Mouse (Mus musculus): ENCODE results near the gene Orc1. TPM values are rescaled to one million over a fixed set of nuclear protein-coding genes. Genes with fewer than 3 reads are reported as not detected.
A peak's percentile ranks its signal among the peaks of the same experiment; 100 is the strongest.

The Orc1 gene
- polyA plus RNA-seq, 1 experiment from 2014 or later: 14.3 TPM

DNA sequence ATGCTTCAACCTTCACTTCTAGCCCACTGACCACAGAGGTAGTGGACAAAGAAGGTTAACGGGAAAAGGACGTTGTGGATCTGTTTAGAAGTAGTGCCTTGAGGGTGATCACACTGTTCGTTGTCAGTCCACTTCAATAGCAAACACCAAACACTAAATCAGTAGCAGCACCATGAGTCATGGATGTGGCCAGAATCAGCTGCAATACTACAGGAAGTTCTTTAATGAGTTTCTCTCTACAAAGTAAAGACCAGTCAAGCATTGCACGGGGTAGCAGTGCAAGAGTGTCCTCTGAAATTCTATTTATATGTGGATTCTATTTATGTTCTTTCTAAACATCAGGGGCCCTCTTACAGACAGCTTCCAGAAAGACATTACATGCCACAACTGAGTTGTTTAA is 19.1 kb downstream of the Orc1 start:
- no peak overlapping the region for H3K4me2 ChIP-seq
- TF ChIP-seq CTCF (IDR thresholded peaks at IDR 0.05; ENCODE audit: low read depth): no peak
- no peak overlapping the region for H3K9ac ChIP-seq
- H3K27me3 ChIP-seq (ENCODE audit: insufficient read depth, low read length): no peaks in the 10 kb centered on the region
- H3K27ac ChIP-seq (ENCODE audit: low read depth): no peak overlapping the region
- WGBS: 78% methylated on average over 4 of the region's 4 CpGs
- H3K4me3 ChIP-seq (ENCODE audit: low read depth, low read length): no peak overlapping the region
- DNase-seq (no peak), ATAC-seq (ENCODE audit: insufficient read depth) (no peak)
- H3K4me1 ChIP-seq (ENCODE audit: insufficient read depth): no peaks in the 10 kb centered on the region
- H3K36me3 ChIP-seq (ENCODE audit: insufficient read depth): peaks cover 36% of the 10 kb centered on the region
- H3K9me3 ChIP-seq (ENCODE audit: low read depth, low read length): no peaks in the 10 kb centered on the region; the same call in 1 of the 2 replicates

DNA sequence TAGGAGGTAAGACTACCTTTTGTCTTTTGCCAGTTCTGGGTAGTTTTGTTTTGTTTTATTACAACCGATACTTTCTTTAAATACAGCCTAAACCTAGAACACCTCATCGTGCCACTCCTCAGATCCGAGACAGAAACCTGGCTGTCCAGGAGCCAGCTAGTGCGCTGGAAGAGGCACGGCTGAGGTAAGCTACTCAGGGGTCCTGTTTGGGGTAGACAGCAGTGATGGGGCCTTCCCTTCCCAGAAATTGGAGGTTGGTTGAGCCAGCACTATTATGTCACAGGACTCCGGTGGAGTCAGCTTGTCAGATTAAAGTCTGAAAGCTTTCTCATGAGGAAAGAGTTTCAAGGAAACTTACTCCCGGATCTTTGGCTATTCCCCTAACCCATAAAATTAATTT is 22.6 kb downstream of the Orc1 start:
- Histone ChIP-seq H3K36me3 (ENCODE audit: insufficient read depth) (peaks cover 62% of the 10 kb centered on the region), H3K27ac (ENCODE audit: low read depth) (no peak overlapping the region), H3K9me3 (ENCODE audit: low read depth, low read length) (no peaks in the 10 kb centered on the region; the same call in 1 of the 2 replicates), H3K4me1 (ENCODE audit: insufficient read depth) (no peaks in the 10 kb centered on the region), H3K4me3 (ENCODE audit: low read depth, low read length) (no peak overlapping the region), H3K4me2 (no peak overlapping the region), H3K27me3 (ENCODE audit: insufficient read depth, low read length) (no peaks in the 10 kb centered on the region), H3K9ac (no peak overlapping the region)
- WGBS: 94% methylated on average over 7 of the region's 7 CpGs
- no peak for TF ChIP-seq CTCF (IDR thresholded peaks at IDR 0.05; ENCODE audit: low read depth)
- ATAC-seq (ENCODE audit: insufficient read depth) (no peak), DNase-seq (no peak)

DNA sequence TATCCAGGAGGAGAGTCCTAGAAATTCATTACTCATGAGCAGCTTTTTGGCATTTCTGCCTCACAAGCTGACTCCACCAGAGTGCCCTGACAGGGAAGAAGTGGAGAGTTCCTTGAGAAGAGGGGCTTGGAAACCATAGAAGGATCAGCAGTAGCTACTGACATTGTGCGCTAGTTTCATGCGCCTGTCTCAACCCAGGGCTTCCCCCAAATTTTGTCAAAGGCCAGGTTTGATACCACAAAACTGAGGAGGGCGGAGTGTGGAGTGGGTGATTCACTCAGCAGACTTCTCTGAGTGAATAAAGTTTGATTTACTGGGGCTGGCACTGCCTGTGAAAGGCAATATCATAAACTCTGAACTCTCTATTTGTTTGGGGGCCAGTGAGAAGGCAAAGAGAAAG is 29.4 kb downstream of the Orc1 start:
- Histone ChIP-seq H3K9me3 (ENCODE audit: low read depth, low read length) (no peaks in the 10 kb centered on the region), H3K27me3 (ENCODE audit: insufficient read depth, low read length) (no peaks in the 10 kb centered on the region), H3K27ac (ENCODE audit: low read depth) (no peak overlapping the region), H3K4me3 (ENCODE audit: low read depth, low read length) (no peak overlapping the region), H3K36me3 (ENCODE audit: insufficient read depth) (peaks cover 50% of the 10 kb centered on the region), H3K9ac (no peak overlapping the region), H3K4me1 (ENCODE audit: insufficient read depth) (no peaks in the 10 kb centered on the region), H3K4me2 (no peak overlapping the region)
- DNase-seq (no peak), ATAC-seq (ENCODE audit: insufficient read depth) (no peak)
- TF ChIP-seq CTCF (IDR thresholded peaks at IDR 0.05; ENCODE audit: low read depth): no peak
- 86% methylated on average over 3 of the region's 3 CpGs for WGBS

DNA sequence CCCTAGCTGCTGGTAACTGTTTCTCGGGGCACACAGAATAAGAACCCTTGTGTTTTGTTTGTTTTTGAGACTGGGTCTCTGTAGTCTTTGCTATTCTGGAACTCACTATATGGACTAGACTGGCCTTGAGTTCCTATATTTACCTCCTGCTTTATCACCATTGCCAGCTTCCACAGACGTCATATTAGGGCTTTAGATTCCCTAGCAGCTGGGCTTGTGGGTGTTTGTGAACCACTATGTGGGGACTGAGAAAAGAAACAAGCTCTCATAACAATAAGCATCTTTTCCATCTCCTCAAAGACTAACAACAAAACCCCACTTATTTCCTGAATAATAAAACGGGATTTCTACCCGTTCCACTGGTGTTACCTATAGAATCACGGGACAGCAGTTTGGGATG is 31.7 kb downstream of the Orc1 start:
- DNase-seq: no peak
- no peak for TF ChIP-seq CTCF (IDR thresholded peaks at IDR 0.05; ENCODE audit: low read depth)
- Histone ChIP-seq H3K27me3 (ENCODE audit: insufficient read depth, low read length) (no peaks in the 10 kb centered on the region), H3K9ac (no peak overlapping the region), H3K9me3 (ENCODE audit: low read depth, low read length) (no peaks in the 10 kb centered on the region), H3K36me3 (ENCODE audit: insufficient read depth) (peaks cover 44% of the 10 kb centered on the region), H3K4me3 (ENCODE audit: low read depth, low read length) (no peak overlapping the region), H3K4me1 (ENCODE audit: insufficient read depth) (no peaks in the 10 kb centered on the region), H3K4me2 (no peak overlapping the region), H3K27ac (ENCODE audit: low read depth) (no peak overlapping the region)
- ATAC-seq (ENCODE audit: insufficient read depth): no peak
- 89% methylated on average over 5 of the region's 5 CpGs for WGBS

DNA sequence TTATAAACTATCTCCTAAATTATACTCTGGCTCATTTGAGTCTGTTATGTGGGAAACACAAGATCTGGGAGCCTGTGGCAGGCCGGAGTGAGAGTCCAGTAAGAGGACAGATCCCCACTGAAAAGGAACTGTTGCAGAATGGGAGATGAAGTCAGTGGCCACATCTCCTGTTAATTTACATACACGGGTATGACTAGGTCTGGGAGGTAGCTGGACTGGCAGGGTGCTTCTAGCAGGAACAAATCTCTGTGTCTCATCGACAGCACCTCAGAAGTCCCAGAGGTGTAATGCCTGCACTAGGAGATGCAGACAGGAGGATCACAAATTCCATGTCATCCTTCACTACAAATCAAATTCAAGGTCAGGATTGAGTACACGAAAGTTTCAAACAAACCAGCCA is 39.4 kb downstream of the Orc1 start:
- no peaks in the 10 kb centered on the region for H3K9me3 ChIP-seq (ENCODE audit: low read depth, low read length)
- H3K9ac ChIP-seq: peak overlapping the region; percentile 90
- H3K4me2 ChIP-seq: peak overlapping the region; percentile 93
- WGBS: 65% methylated on average over 4 of the region's 4 CpGs
- peaks cover 19% of the 10 kb centered on the region; the same call in 1 of the 2 replicates for H3K36me3 ChIP-seq (ENCODE audit: insufficient read depth)
- peak overlapping the region; percentile 86; the same call in 1 of the 2 replicates for H3K27ac ChIP-seq (ENCODE audit: low read depth)
- H3K4me1 ChIP-seq (ENCODE audit: insufficient read depth): no peaks in the 10 kb centered on the region
- H3K27me3 ChIP-seq (ENCODE audit: insufficient read depth, low read length): no peaks in the 10 kb centered on the region
- peak overlapping the region; percentile 76 for H3K4me3 ChIP-seq (ENCODE audit: low read depth, low read length)
- TF ChIP-seq CTCF (IDR thresholded peaks at IDR 0.05; ENCODE audit: low read depth): no peak
- DNase-seq (no peak), ATAC-seq (ENCODE audit: insufficient read depth) (no peak)

DNA sequence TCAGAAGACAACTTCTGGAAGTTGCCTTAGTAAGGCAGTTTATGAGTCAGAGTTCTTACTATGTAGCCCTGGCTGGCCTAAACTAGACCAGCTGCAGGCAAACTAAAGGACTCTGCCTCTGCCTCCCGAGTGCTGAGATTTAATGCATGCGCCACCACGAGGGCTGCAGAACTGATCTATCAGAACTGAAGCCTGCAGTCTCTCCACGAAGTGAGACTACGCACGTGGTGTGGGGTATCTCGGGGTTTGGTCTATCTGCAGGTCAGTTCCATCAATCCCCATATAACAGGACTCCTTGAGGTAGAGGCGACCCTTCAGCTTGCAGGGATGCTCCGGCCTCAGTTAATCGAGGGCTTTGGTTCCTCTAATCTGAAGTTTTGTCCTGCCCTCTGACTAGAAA is 39.9 kb downstream of the Orc1 start:
- no peaks in the 10 kb centered on the region for H3K9me3 ChIP-seq (ENCODE audit: low read depth, low read length)
- DNase-seq: peak; percentile 58
- no peaks in the 10 kb centered on the region for H3K4me1 ChIP-seq (ENCODE audit: insufficient read depth)
- peaks cover 17% of the 10 kb centered on the region; the same call in 1 of the 2 replicates for H3K36me3 ChIP-seq (ENCODE audit: insufficient read depth)
- peak overlapping the region; percentile 76 for H3K4me3 ChIP-seq (ENCODE audit: low read depth, low read length)
- peak overlapping the region; percentile 93 for H3K4me2 ChIP-seq
- peak; percentile 48; the same call in 1 of the 2 replicates for ATAC-seq (ENCODE audit: insufficient read depth)
- H3K27ac ChIP-seq (ENCODE audit: low read depth): peak overlapping the region; percentile 86
- peak overlapping the region; percentile 90 for H3K9ac ChIP-seq
- TF ChIP-seq CTCF (IDR thresholded peaks at IDR 0.05; ENCODE audit: low read depth): no peak
- 2% methylated on average over 10 of the region's 10 CpGs for WGBS
- H3K27me3 ChIP-seq (ENCODE audit: insufficient read depth, low read length): no peaks in the 10 kb centered on the region

DNA sequence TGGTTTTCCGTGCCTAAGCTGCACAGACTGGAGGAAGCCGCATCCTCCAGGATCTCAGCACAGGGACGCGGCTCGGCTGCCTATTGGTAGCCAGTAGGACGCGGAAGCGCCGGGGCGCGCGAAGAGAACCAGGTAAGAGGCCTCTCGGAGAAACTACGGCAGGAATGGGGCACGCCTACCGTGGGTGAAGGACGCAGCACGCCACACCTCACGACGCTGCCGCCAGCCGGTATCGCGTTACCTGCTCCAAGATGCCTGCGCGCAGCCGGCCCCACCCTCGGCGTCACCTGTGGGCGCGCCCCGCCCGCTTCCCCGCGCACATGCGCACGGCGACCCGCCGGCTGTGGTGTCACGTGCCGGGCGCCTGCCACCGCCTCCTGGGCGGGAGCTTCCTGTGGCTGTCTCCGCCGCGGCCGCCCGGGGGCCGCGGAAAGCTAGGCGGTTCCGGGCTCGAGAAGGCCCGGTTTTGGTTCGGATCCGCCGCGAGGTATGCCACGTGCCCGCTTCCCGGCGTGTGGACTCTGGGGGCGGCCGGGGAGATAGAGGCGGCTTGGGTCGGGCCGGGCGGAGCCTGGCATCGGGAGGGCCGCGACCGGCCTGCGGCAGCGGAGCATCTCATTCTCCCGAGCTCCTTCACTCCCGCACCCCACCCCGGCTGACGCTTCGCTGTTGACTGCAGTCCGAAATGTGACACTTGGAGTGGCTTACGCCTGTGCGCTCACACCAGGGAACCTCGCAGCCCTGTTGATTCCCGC is 40.5 kb downstream of the Orc1 start, which contains the start of gene Cc2d1b:
Gene Cc2d1b, plus strand, starts transcription at position 354 of the 755 bp plus-strand sequence.
- DNase-seq (peak; percentile 95), ATAC-seq (ENCODE audit: insufficient read depth) (peak; percentile 94)
- H3K27ac ChIP-seq (ENCODE audit: low read depth): peak within 1 kb of the TSS; percentile 86
- TF ChIP-seq CTCF (IDR thresholded peaks at IDR 0.05; ENCODE audit: low read depth): no peak
- peak within 1 kb of the TSS; percentile 93 for H3K4me2 ChIP-seq
- peak within 1 kb of the TSS; percentile 76 for H3K4me3 ChIP-seq (ENCODE audit: low read depth, low read length)
- peaks cover 19% of the 10 kb centered on the region for H3K36me3 ChIP-seq (ENCODE audit: insufficient read depth)
- peak within 1 kb of the TSS; percentile 90 for H3K9ac ChIP-seq
- H3K4me1 ChIP-seq (ENCODE audit: insufficient read depth): no peaks in the 10 kb centered on the region
- under 1% methylated on average over 83 of the region's 86 CpGs for WGBS
- no peaks in the 10 kb centered on the region for H3K27me3 ChIP-seq (ENCODE audit: insufficient read depth, low read length)
- H3K9me3 ChIP-seq (ENCODE audit: low read depth, low read length): no peaks in the 10 kb centered on the region

Data from lung, embryonic 14.5 days (tissue).